Comparison of ENCODE assay signal across 8 mouse cellular contexts in genomic region chr1:135770896-135771572, GRCm38 (mm10). TPM values are rescaled to one million over a fixed set of nuclear protein-coding genes. Genes with fewer than 3 reads are reported as not detected.
DNase-seq lines count a peak whose midpoint lies in the region; ATAC-seq lines count a peak whose summit lies in the region.

No protein-coding gene starts in this region.

- no peak overlapping the region for H3K9ac ChIP-seq in intestine, embryonic 15.5 days

- H3K27me3 ChIP-seq in intestine, embryonic 15.5 days (replicated peaks) = no peaks in the 10 kb centered on the region

- H3K4me3 ChIP-seq in intestine, embryonic 15.5 days (replicated peaks) = no peak overlapping the region

- peaks cover 11% of the 10 kb centered on the region; the same call in 1 of the 2 replicates for H3K36me3 ChIP-seq in intestine, embryonic 15.5 days

- peak; percentile 62 for ATAC-seq in intestine, embryonic 15.5 days
- no peak for ATAC-seq in erythroid progenitor cell, adult 5-6 weeks (replicated peaks; ENCODE audit: low FRiP score, poor library complexity, severe bottlenecking)

- WGBS in intestine, embryonic 15.5 days = 47% methylated on average over 12 of the region's 12 CpGs

- no peak overlapping the region for H3K27ac ChIP-seq in intestine, embryonic 15.5 days

- peaks cover 23% of the 10 kb centered on the region for H3K4me1 ChIP-seq in intestine, embryonic 15.5 days (replicated peaks)

- no peaks in the 10 kb centered on the region for H3K9me3 ChIP-seq in intestine, embryonic 15.5 days

- DNase-seq in testis, postnatal 14 days (ENCODE audit: low spot score) = peak; percentile 33
- DNase-seq in testis, postnatal 10 days (ENCODE audit: low spot score) = no peak
- DNase-seq in gastrocnemius, adult 18-20 months (ENCODE audit: low spot score) = peak; percentile 78
- peak; percentile 53 for DNase-seq in urinary bladder, postnatal 25 days (ENCODE audit: low spot score)
- DNase-seq in spleen, adult 12 weeks (ENCODE audit: low spot score) = no peak
- DNase-seq in kidney, postnatal 36 days = no peak

- no peak overlapping the region for H3K4me2 ChIP-seq in intestine, embryonic 15.5 days (replicated peaks)

RNA-seq across cellular contexts. Expression of gene Phlda3, which starts 5.1 kb away (rescaled TPM):
- total RNA-seq in gastrocnemius, adult 18-20 months (2021) = 100 to 1,000 TPM; 152 to 154 TPM
- 44.5 and 44.6 TPM in 2 replicates for polyA plus RNA-seq in intestine, embryonic 15.5 days (2015; fragmentation: Nextera tagmentation; extraction: Ambion mirVana)
- not detected in 2 replicates for total RNA-seq in erythroid progenitor cell, adult 5-6 weeks (2015; ENCODE audit: low replicate concordance)
- total RNA-seq in erythroid progenitor cell, adult 5-6 weeks (2017; ENCODE audit: low replicate concordance) = not detected in 2 replicates

RNA-seq across cellular contexts. Expression of gene Tnni1, which starts 8.2 kb away (rescaled TPM):
- 100 to 1,000 TPM; 310 to 354 TPM for total RNA-seq in gastrocnemius, adult 18-20 months (2021)
- 5.4 and 8.3 TPM in 2 replicates for polyA plus RNA-seq in intestine, embryonic 15.5 days (2015; fragmentation: Nextera tagmentation; extraction: Ambion mirVana)
- total RNA-seq in erythroid progenitor cell, adult 5-6 weeks (2015; ENCODE audit: low replicate concordance) = not detected in 2 replicates
- total RNA-seq in erythroid progenitor cell, adult 5-6 weeks (2017; ENCODE audit: low replicate concordance) = not detected in 2 replicates

RNA-seq across cellular contexts. Expression of gene Lad1, which starts 47.4 kb away (rescaled TPM):
- under 1 TPM in 1 of 2 experiments, not detected in 1; 0.09 TPM for total RNA-seq in gastrocnemius, adult 18-20 months (2021)
- polyA plus RNA-seq in intestine, embryonic 15.5 days (2015; fragmentation: Nextera tagmentation; extraction: Ambion mirVana) = 179 and 196 TPM in 2 replicates
- total RNA-seq in erythroid progenitor cell, adult 5-6 weeks (2015; ENCODE audit: low replicate concordance) = 0.72 TPM in 1 of 2 replicates, not detected in the other
- total RNA-seq in erythroid progenitor cell, adult 5-6 weeks (2017; ENCODE audit: low replicate concordance) = not detected in 2 replicates

RNA-seq across cellular contexts. Expression of gene Csrp1, which starts 51.2 kb away (rescaled TPM):
- total RNA-seq in gastrocnemius, adult 18-20 months (2021) = 10 to 100 TPM; 21.6 to 31.7 TPM
- 203 and 215 TPM in 2 replicates for polyA plus RNA-seq in intestine, embryonic 15.5 days (2015; fragmentation: Nextera tagmentation; extraction: Ambion mirVana)
- 46.5 and 48.6 TPM in 2 replicates for total RNA-seq in erythroid progenitor cell, adult 5-6 weeks (2015; ENCODE audit: low replicate concordance)
- total RNA-seq in erythroid progenitor cell, adult 5-6 weeks (2017; ENCODE audit: low replicate concordance) = 31.8 and 44.7 TPM in 2 replicates

Comparison
In these comparisons a context has a peak if more than half of its experiments do, and no peak if none do; other contexts are left out.
1. DNase-seq: peak in testis, postnatal 14 days (single experiment), gastrocnemius, adult 18-20 months (single experiment) and urinary bladder, postnatal 25 days (single experiment); none in testis, postnatal 10 days (single experiment), spleen, adult 12 weeks (single experiment) and kidney, postnatal 36 days (0 of 2).
2. RNA of gene Phlda3, which starts 5.1 kb away (total RNA-seq): 152 to 154 TPM in gastrocnemius, adult 18-20 months; not detected in erythroid progenitor cell, adult 5-6 weeks; every median in the first group is over 100 times any median in the second.
3. RNA of gene Tnni1, which starts 8.2 kb away (total RNA-seq): 310 to 354 TPM in gastrocnemius, adult 18-20 months; not detected in erythroid progenitor cell, adult 5-6 weeks; every median in the first group is over 100 times any median in the second.